Mouse (Mus musculus) naive thymus-derived CD4-positive, alpha-beta T cell, adult 2 months (primary cell): ENCODE data around the gene Smurf1.
A peak's percentile ranks its signal among the peaks of the same experiment; 100 is the strongest.

Experiments used
- DNase-seq: peaks from one replicate; pipeline ENCODE4 v3.0.0-alpha.2; 2011; ENCODE audit warnings: low read depth

Smurf1 gene

GRCm38 (mm10) chr5:144965639-144966351 is at the start of gene Smurf1:
Gene Smurf1 (minus strand): TSS chr5:144965847.
- DNase-seq, result peak; percentile 89

- DNase-seq, result no peak
These were observed 48.6 kb upstream of the Smurf1 start for GRCm38 (mm10) chr5:145014278-145014677.

GRCm38 (mm10) chr5:145008878-145009659 is 43.4 kb upstream of the Smurf1 start:
- DNase-seq, result no peak

- DNase-seq, result no peak
These were observed 39.9 kb upstream of the Smurf1 start for GRCm38 (mm10) chr5:145005596-145005995.

- DNase-seq, result no peak
These were observed 38.8 kb upstream of the Smurf1 start for GRCm38 (mm10) chr5:145004495-145004894.

GRCm38 (mm10) chr5:145003362-145003761 is 37.7 kb upstream of the Smurf1 start:
- DNase-seq, result no peak

GRCm38 (mm10) chr5:144998491-144998890 is 32.8 kb upstream of the Smurf1 start:
- DNase-seq, result peak; percentile 26

GRCm38 (mm10) chr5:144990481-144990880 is 24.8 kb upstream of the Smurf1 start:
- DNase-seq, result no peak

GRCm38 (mm10) chr5:144990051-144990450 is 24.4 kb upstream of the Smurf1 start:
- DNase-seq, result no peak

- no peak for DNase-seq
These were observed 23.4 kb upstream of the Smurf1 start for GRCm38 (mm10) chr5:144989061-144989405.

GRCm38 (mm10) chr5:144988340-144989060 is 22.9 kb upstream of the Smurf1 start:
- DNase-seq, result peak; percentile 54

- no peak for DNase-seq
These were observed 21.9 kb upstream of the Smurf1 start for GRCm38 (mm10) chr5:144987561-144987960.

GRCm38 (mm10) chr5:144984839-144985238 is 19.2 kb upstream of the Smurf1 start:
- DNase-seq, result no peak

- peak; percentile 30 for DNase-seq
These were observed 17.6 kb upstream of the Smurf1 start for GRCm38 (mm10) chr5:144983227-144983626.

GRCm38 (mm10) chr5:144979110-144979509 is 13.5 kb upstream of the Smurf1 start:
- no peak for DNase-seq

- DNase-seq, result no peak
These were observed 13.0 kb upstream of the Smurf1 start for GRCm38 (mm10) chr5:144978533-144979107.

- no peak for DNase-seq
These were observed 5.6 kb upstream of the Smurf1 start for GRCm38 (mm10) chr5:144971266-144971665.

- DNase-seq, result peak; percentile 95
These were observed 592 bp downstream of the Smurf1 start for GRCm38 (mm10) chr5:144964872-144965638.

GRCm38 (mm10) chr5:144964465-144964864 is 1.2 kb downstream of the Smurf1 start:
- no peak for DNase-seq

- peak; percentile 85 for DNase-seq
These were observed 1.8 kb downstream of the Smurf1 start for GRCm38 (mm10) chr5:144963817-144964261.

GRCm38 (mm10) chr5:144963401-144963800 is 2.2 kb downstream of the Smurf1 start:
- peak; percentile 35 for DNase-seq
